In genomic region chr1:156107424-156107823, GRCm38 (mm10) we compare ENCODE assay signal across 23 mouse cellular contexts.
"Had no signal": no experiment of that assay in that cellular context is flagged by ENCODE, and none has a peak within 500 bp of the region (broad histone marks: within the 10 kb centered on the region; RNA-seq: fewer than 3 reads in every experiment).

No protein-coding gene starts in this region.

- DNase-seq: gastrocnemius, adult 2 months; gastrocnemius, postnatal 10 days; gastrocnemius, postnatal 25 days; heart, adult 18-20 months; heart, postnatal 10 days; heart, postnatal 4 days; kidney, adult 18-20 months; kidney, adult 8-10 months; kidney, postnatal 10 days; kidney, postnatal 25 days; kidney, postnatal 4 days; left cerebral cortex, postnatal 4 days had no signal

- H3K4me1 ChIP-seq: intestine, embryonic 15.5 days; limb, embryonic 15.5 days had no signal

- H3K4me3 ChIP-seq: gastrocnemius, adult 2 months; heart, embryonic 10.5 days; heart, embryonic 12.5 days; hindbrain, embryonic 10.5 days; hindbrain, embryonic 12.5 days; intestine, embryonic 15.5 days; layer of hippocampus, adult 2 months; limb, embryonic 13.5 days; limb, embryonic 15.5 days; liver, embryonic 12.5 days had no signal

- H3K27ac ChIP-seq: gastrocnemius, adult 2 months; heart, embryonic 10.5 days; hindbrain, embryonic 10.5 days; hindbrain, embryonic 12.5 days; hindbrain, embryonic 14.5 days; intestine, embryonic 15.5 days; layer of hippocampus, adult 2 months; limb, embryonic 13.5 days; limb, embryonic 15.5 days; liver, embryonic 12.5 days; liver, embryonic 14.5 days had no signal
